Mouse (Mus musculus): ENCODE results near the gene Smg9.

DNA sequence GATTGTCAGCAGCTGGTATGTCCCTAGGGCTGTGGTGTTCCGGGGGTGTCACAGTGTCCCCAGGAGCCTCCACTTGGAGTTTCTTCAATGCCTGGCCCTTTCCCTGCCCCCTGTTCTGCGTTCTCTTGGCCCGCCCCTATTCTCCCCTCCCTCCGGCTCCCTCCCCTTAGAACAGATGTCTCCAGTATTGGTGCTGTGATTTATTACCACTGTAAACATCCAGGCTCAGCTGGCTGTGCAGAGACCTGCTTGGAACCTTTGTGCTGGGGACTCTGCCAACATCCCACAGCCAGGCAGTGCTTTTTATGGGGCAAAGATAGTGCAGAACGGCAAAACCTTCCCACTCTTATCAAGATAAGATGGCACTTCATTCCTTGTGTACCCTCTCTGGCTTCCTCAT lies 8.3 kb upstream of the Smg9 start:
- TF ChIP-seq CTCF (IDR thresholded peaks at IDR 0.05; ENCODE audit: low read depth) (no peak), EP300 (IDR thresholded peaks at IDR 0.05; ENCODE audit: low read depth) (no peak)
